Mouse (Mus musculus) liver, postnatal 0 days (tissue): ENCODE measurements around the gene Tnni1.

ENCODE experiments used
- CTCF ChIP-seq: sonication (generic); IDR thresholded peaks from 2 replicates; pipeline ENCODE4 v1.5.1; 2016; ENCODE audit warnings: antibody characterized with exemption, low read depth
- EP300 ChIP-seq: IDR thresholded peaks from 2 replicates; pipeline ENCODE4 v1.6.1; 2016; ENCODE audit warnings: antibody characterized with exemption, low read depth, mild to moderate bottlenecking

DNA sequence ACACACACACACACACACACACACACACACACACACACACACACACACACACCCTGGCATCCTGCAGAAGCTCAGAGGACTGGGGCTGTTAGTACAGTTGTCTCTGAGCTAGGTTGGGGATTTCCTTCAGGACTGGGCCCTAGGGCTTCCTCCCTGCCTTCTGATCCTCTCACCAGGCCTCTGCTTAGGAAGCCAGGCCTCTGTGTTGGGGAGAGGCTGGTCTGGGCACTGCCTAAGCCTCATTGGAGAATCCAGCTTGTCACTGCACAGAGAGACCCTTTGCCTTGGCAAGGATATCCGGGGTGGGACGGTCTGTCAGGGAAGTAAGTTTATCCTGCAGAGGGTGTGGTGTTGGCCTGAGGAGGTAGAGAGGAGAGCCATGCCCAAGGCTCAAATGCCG lies 48.9 kb upstream of the Tnni1 start:
- TF ChIP-seq EP300 (no peak), CTCF (no peak)
